9 mouse cellular contexts compared by ENCODE assay signal in the genomic region with DNA sequence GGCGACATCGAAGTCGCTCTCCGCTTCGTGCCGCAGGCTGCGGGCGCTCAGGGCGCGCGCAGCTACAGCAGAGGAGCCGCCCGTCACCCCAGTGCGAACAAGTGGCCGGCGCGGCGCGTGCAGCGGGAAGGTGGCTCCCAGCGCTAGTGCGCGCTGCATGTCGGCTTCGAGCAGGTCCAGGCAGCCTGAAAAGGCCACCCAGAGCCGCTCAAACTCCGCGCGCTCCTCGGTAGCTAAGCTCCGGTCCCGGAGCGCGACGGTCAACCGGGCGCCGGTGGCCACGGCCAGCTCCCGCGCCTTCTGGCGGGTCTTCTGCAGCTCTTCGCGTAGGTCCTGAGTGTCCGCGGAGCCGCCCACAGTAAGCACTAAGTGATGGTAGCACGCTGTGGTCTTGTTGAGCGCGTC. TPM values are rescaled to one million over a fixed set of nuclear protein-coding genes. Genes with fewer than 3 reads are reported as not detected.
DNase-seq lines count a peak whose midpoint lies in the region; ATAC-seq lines count a peak whose summit lies in the region.
"Had no signal": no experiment of that assay in that cellular context is flagged by ENCODE, and none has a peak within 500 bp of the region (broad histone marks: within the 10 kb centered on the region; RNA-seq: fewer than 3 reads in every experiment).

No protein-coding gene starts in this region.

- H3K36me3 ChIP-seq in macrophage (ENCODE audit: inconsistent target): no peaks in the 10 kb centered on the region
- no peaks in the 10 kb centered on the region for H3K36me3 ChIP-seq in stomach, embryonic 15.5 days

- H3K79me2 ChIP-seq in macrophage (ENCODE audit: inconsistent target): peaks cover 16% of the 10 kb centered on the region; the same call in 1 of the 2 replicates

- no peak overlapping the region for H3K27ac ChIP-seq in macrophage
- no peak overlapping the region for H3K27ac ChIP-seq in stomach, embryonic 15.5 days

- WGBS in macrophage (ENCODE audit: missing documents): under 1% methylated on average over 42 of the region's 50 CpGs
- under 1% methylated on average over 50 of the region's 50 CpGs for WGBS in stomach, embryonic 15.5 days

- ATAC-seq in stomach, embryonic 15.5 days (ENCODE audit: insufficient read depth, low FRiP score, low read depth): no peak

- H3K27me3 ChIP-seq in stomach, embryonic 15.5 days (replicated peaks): peaks cover 21% of the 10 kb centered on the region

- H3K9ac ChIP-seq in stomach, embryonic 15.5 days: peak overlapping the region; percentile 17; the same call in 1 of the 2 replicates

- peaks cover 28% of the 10 kb centered on the region for H3K4me1 ChIP-seq in stomach, embryonic 15.5 days

- peak overlapping the region; percentile 100 for H3K4me2 ChIP-seq in stomach, embryonic 15.5 days

- DNase-seq in heart, adult 18-20 months: peak; percentile 23 to 39
- no peak for DNase-seq in heart, postnatal 25 days (ENCODE audit: low spot score)
- DNase-seq in adrenal gland, postnatal 14 days: peak; percentile 58
- DNase-seq in forelimb bud, embryonic 11.5 days (ENCODE audit: low read depth, low spot score): peak; percentile 19
- peak; percentile 53 for DNase-seq in kidney, postnatal 10 days
- no peak for DNase-seq in layer of hippocampus, adult 11-12 months (ENCODE audit: low spot score)

- no peaks in the 10 kb centered on the region for H3K9me3 ChIP-seq in stomach, embryonic 15.5 days

- peak overlapping the region; percentile 70 for H3K4me3 ChIP-seq in macrophage (ENCODE audit: inconsistent target)
- peak overlapping the region; percentile 84 for H3K4me3 ChIP-seq in stomach, embryonic 15.5 days (replicated peaks)

- intact Hi-C loops in heart, postnatal 25 days (cut with DNase I): loop anchor here (5.0 to 10.0 kb wide), 2 partner anchors 63 to 250 kb away; partner anchors contain the start of genes Pdcd5 and Rhpn2

RNA-seq across cellular contexts. Expression of gene Rgs9bp, which starts 0.6 kb away (rescaled TPM):
- total RNA-seq in heart, adult 18-20 months (2021): under 1 TPM in 1 of 2 experiments, not detected in 1; 0.10 TPM
- total RNA-seq in heart, postnatal 25 days (2021): under 1 TPM; 0.03 to 0.06 TPM
- total RNA-seq in adrenal gland, postnatal 14 days (2021): 0.37 and 0.56 TPM in 2 replicates
- under 1 TPM in 2 of 26 experiments, not detected in 24; 0.12 to 0.13 TPM for total RNA-seq in macrophage (2018; cell fraction: chromatin; rRNA removed)
- total RNA-seq in macrophage (2018; cell fraction: cytosol; rRNA removed): under 1 TPM in 5 of 26 experiments, not detected in 21; under 0.01 to 0.04 (median under 0.01) TPM
- not detected for total RNA-seq in macrophage (2018; cell fraction: nucleus; rRNA removed)
- 0.01 TPM in 1 of 3 replicates, not detected in the others for polyA plus RNA-seq in macrophage (2018)
- polyA plus RNA-seq in stomach, embryonic 15.5 days (2015; fragmentation: Nextera tagmentation; extraction: Ambion mirVana): 0.08 and 0.14 TPM in 2 replicates
- total RNA-seq: neutrophil, adult 5-6 weeks had no signal

RNA-seq across cellular contexts. Expression of gene Ankrd27, which starts 1.3 kb away (rescaled TPM):
- 1 to 10 TPM; 9.7 to 9.9 TPM for total RNA-seq in heart, adult 18-20 months (2021)
- 10 to 100 TPM; 12.3 to 12.6 TPM for total RNA-seq in heart, postnatal 25 days (2021)
- 30.7 and 33.6 TPM in 2 replicates for total RNA-seq in adrenal gland, postnatal 14 days (2021)
- 100 to 1,000 TPM in 1 of 26 experiments, 10 to 100 TPM in 25; 16.7 to 121 (median 67.0) TPM for total RNA-seq in macrophage (2018; cell fraction: chromatin; rRNA removed)
- total RNA-seq in macrophage (2018; cell fraction: cytosol; rRNA removed): 10 to 100 TPM; 11.8 to 18.4 (median 16.3) TPM
- 10 to 100 TPM; 10.7 to 59.9 (median 34.2) TPM for total RNA-seq in macrophage (2018; cell fraction: nucleus; rRNA removed)
- 12.4 to 15.4 TPM (median 15.2 TPM) in 3 replicates for polyA plus RNA-seq in macrophage (2018)
- polyA plus RNA-seq in stomach, embryonic 15.5 days (2015; fragmentation: Nextera tagmentation; extraction: Ambion mirVana): 31.3 and 33.4 TPM in 2 replicates

RNA-seq across cellular contexts. Expression of gene Nudt19, which starts 28.7 kb away (rescaled TPM):
- 10 to 100 TPM; 69.2 to 80.4 TPM for total RNA-seq in heart, adult 18-20 months (2021)
- total RNA-seq in heart, postnatal 25 days (2021): 10 to 100 TPM; 75.1 to 83.7 TPM
- total RNA-seq in adrenal gland, postnatal 14 days (2021): 56.6 and 59.6 TPM in 2 replicates
- 10 to 100 TPM in 1 of 26 experiments, 1 to 10 TPM in 22, under 1 TPM in 2, not detected in 1; 0.58 to 12.2 (median 2.8) TPM for total RNA-seq in macrophage (2018; cell fraction: chromatin; rRNA removed)
- 10 to 100 TPM; 13.2 to 34.3 (median 26.8) TPM for total RNA-seq in macrophage (2018; cell fraction: cytosol; rRNA removed)
- 10 to 100 TPM in 5 of 26 experiments, 1 to 10 TPM in 21; 2.8 to 15.9 (median 7.0) TPM for total RNA-seq in macrophage (2018; cell fraction: nucleus; rRNA removed)
- 23.5 to 38.0 TPM (median 30.5 TPM) in 3 replicates for polyA plus RNA-seq in macrophage (2018)
- 91.1 and 95.5 TPM in 2 replicates for polyA plus RNA-seq in stomach, embryonic 15.5 days (2015; fragmentation: Nextera tagmentation; extraction: Ambion mirVana)

RNA-seq across cellular contexts. Expression of gene Tdrd12, which starts 47.2 kb away (rescaled TPM):
- total RNA-seq in heart, adult 18-20 months (2021): under 1 TPM in 1 of 2 experiments, not detected in 1; 0.07 TPM
- under 1 TPM in 1 of 2 experiments, not detected in 1; 0.42 TPM for total RNA-seq in heart, postnatal 25 days (2021)
- not detected in 2 replicates for total RNA-seq in adrenal gland, postnatal 14 days (2021)
- under 1 TPM in 1 of 26 experiments, not detected in 25; 0.17 TPM for total RNA-seq in macrophage (2018; cell fraction: chromatin; rRNA removed)
- under 1 TPM in 2 of 26 experiments, not detected in 24; 0.10 to 0.17 TPM for total RNA-seq in macrophage (2018; cell fraction: cytosol; rRNA removed)
- total RNA-seq in macrophage (2018; cell fraction: nucleus; rRNA removed): under 1 TPM in 1 of 26 experiments, not detected in 25; 0.71 TPM
- 0.17 TPM in 1 of 3 replicates, not detected in the others for polyA plus RNA-seq in macrophage (2018)
- 0.44 and 0.79 TPM in 2 replicates for polyA plus RNA-seq in stomach, embryonic 15.5 days (2015; fragmentation: Nextera tagmentation; extraction: Ambion mirVana)
- total RNA-seq: neutrophil, adult 5-6 weeks had no signal

Comparison
In these comparisons a context has a peak if more than half of its experiments do, and no peak if none do; other contexts are left out.
1. DNase-seq: peak in heart, adult 18-20 months (2 of 2), adrenal gland, postnatal 14 days (single experiment), forelimb bud, embryonic 11.5 days (single experiment) and kidney, postnatal 10 days (single experiment); none in heart, postnatal 25 days (single experiment) and layer of hippocampus, adult 11-12 months (single experiment).